Mouse (Mus musculus): Measurements from ENCODE around the gene Mau2. TPM values are rescaled to one million over a fixed set of nuclear protein-coding genes. Genes with fewer than 3 reads are reported as not detected.

Mau2 gene
- polyA plus RNA-seq, 1 experiment from 2014 or later = 23.6 TPM

- Histone ChIP-seq H3K4me2 (replicated peaks; ENCODE audit: low read depth) (peak overlapping the region; percentile 73), H3K27ac (ENCODE audit: low read depth, low read length) (peak overlapping the region; percentile 97), H3K9ac (ENCODE audit: low read depth, low read length) (peak overlapping the region; percentile 96), H3K9me3 (ENCODE audit: control insufficient read depth) (no peaks in the 10 kb centered on the region), H3K4me1 (replicated peaks; ENCODE audit: control insufficient read depth, insufficient read depth, low read length) (peaks cover 15% of the 10 kb centered on the region; the same call in 1 of the 2 replicates), H3K4me3 (ENCODE audit: low read depth, low read length) (peak overlapping the region; percentile 83), H3K36me3 (ENCODE audit: control insufficient read depth, insufficient read depth) (no peaks in the 10 kb centered on the region; the same call in 1 of the 2 replicates), H3K27me3 (replicated peaks; ENCODE audit: control insufficient read depth, insufficient read depth, low read length) (no peaks in the 10 kb centered on the region)
- ATAC-seq = peak; percentile 55
- WGBS = 10% methylated on average over 7 of the region's 7 CpGs
- TF ChIP-seq CTCF (IDR thresholded peaks at IDR 0.05; ENCODE audit: low read depth) = no peak
Measured at GRCm38 (mm10) chr8:69973063-69973441, 69.5 kb downstream of the Mau2 start.

- Histone ChIP-seq H3K9ac (ENCODE audit: low read depth, low read length) (no peak overlapping the region), H3K9me3 (ENCODE audit: control insufficient read depth) (no peaks in the 10 kb centered on the region), H3K4me2 (replicated peaks; ENCODE audit: low read depth) (no peak overlapping the region), H3K36me3 (ENCODE audit: control insufficient read depth, insufficient read depth) (no peaks in the 10 kb centered on the region; the same call in 1 of the 2 replicates), H3K27me3 (replicated peaks; ENCODE audit: control insufficient read depth, insufficient read depth, low read length) (no peaks in the 10 kb centered on the region), H3K4me3 (ENCODE audit: low read depth, low read length) (no peak overlapping the region), H3K4me1 (replicated peaks; ENCODE audit: control insufficient read depth, insufficient read depth, low read length) (peaks cover 15% of the 10 kb centered on the region; the same call in 1 of the 2 replicates), H3K27ac (ENCODE audit: low read depth, low read length) (0 out of 2 replicates have a peak overlapping the region, but pooled peaks have one; percentile 31)
- WGBS = 45% methylated on average over 2 of the region's 2 CpGs
- no peak for TF ChIP-seq CTCF (IDR thresholded peaks at IDR 0.05; ENCODE audit: low read depth)
- no peak for ATAC-seq
Measured at GRCm38 (mm10) chr8:69970880-69971279, 71.7 kb downstream of the Mau2 start.

- H3K4me2 ChIP-seq (replicated peaks; ENCODE audit: low read depth) = no peak overlapping the region
- H3K9me3 ChIP-seq (ENCODE audit: control insufficient read depth) = no peaks in the 10 kb centered on the region
- peaks cover 15% of the 10 kb centered on the region; the same call in 1 of the 2 replicates for H3K4me1 ChIP-seq (replicated peaks; ENCODE audit: control insufficient read depth, insufficient read depth, low read length)
- whole genome bisulfite sequencing = 58% methylated on average over 4 of the region's 4 CpGs
- ATAC-seq = no peak
- H3K27me3 ChIP-seq (replicated peaks; ENCODE audit: control insufficient read depth, insufficient read depth, low read length) = no peaks in the 10 kb centered on the region
- peaks cover 6% of the 10 kb centered on the region; the same call in 1 of the 2 replicates for H3K36me3 ChIP-seq (ENCODE audit: control insufficient read depth, insufficient read depth)
- no peak overlapping the region for H3K9ac ChIP-seq (ENCODE audit: low read depth, low read length)
- no peak overlapping the region for H3K4me3 ChIP-seq (ENCODE audit: low read depth, low read length)
- TF ChIP-seq CTCF (IDR thresholded peaks at IDR 0.05; ENCODE audit: low read depth) = no peak
- no peak overlapping the region for H3K27ac ChIP-seq (ENCODE audit: low read depth, low read length)
Measured at GRCm38 (mm10) chr8:69967291-69967933, 75.1 kb downstream of the Mau2 start.

Other genes starting within 250 kb of the Mau2 start
- gene Gmip, start 234.1 kb downstream of the Mau2 start, polyA plus RNA-seq (2015; fragmentation: Nextera tagmentation; extraction: Ambion mirVana) = 7.5 and 7.8 TPM in 2 replicates
- gene Lpar2, start 220.3 kb downstream of the Mau2 start, polyA plus RNA-seq (2015; fragmentation: Nextera tagmentation; extraction: Ambion mirVana) = 0.18 and 0.24 TPM in 2 replicates
- 2.7 and 4.7 TPM in 2 replicates for gene Pbx4, start 210.2 kb downstream of the Mau2 start, polyA plus RNA-seq (2015; fragmentation: Nextera tagmentation; extraction: Ambion mirVana)
- 0.22 and 0.25 TPM in 2 replicates for gene Cilp2, start 155.0 kb downstream of the Mau2 start, polyA plus RNA-seq (2015; fragmentation: Nextera tagmentation; extraction: Ambion mirVana)
- gene Tssk6, start 140.6 kb downstream of the Mau2 start, polyA plus RNA-seq (2015; fragmentation: Nextera tagmentation; extraction: Ambion mirVana) = 1.2 and 2.3 TPM in 2 replicates
- 310 and 317 TPM in 2 replicates for gene Ndufa13, start 140.2 kb downstream of the Mau2 start, polyA plus RNA-seq (2015; fragmentation: Nextera tagmentation; extraction: Ambion mirVana)
- 2.1 and 2.2 TPM in 2 replicates for gene Yjefn3, start 140.0 kb downstream of the Mau2 start, polyA plus RNA-seq (2015; fragmentation: Nextera tagmentation; extraction: Ambion mirVana)
- 42.6 and 43.3 TPM in 2 replicates for gene Gatad2a, start 46.4 kb downstream of the Mau2 start, polyA plus RNA-seq (2015; fragmentation: Nextera tagmentation; extraction: Ambion mirVana)
- 17.7 and 18.4 TPM in 2 replicates for gene Sugp1, start 79 bp upstream of the Mau2 start, polyA plus RNA-seq (2015; fragmentation: Nextera tagmentation; extraction: Ambion mirVana)
- gene Tm6sf2, start 30.2 kb upstream of the Mau2 start, polyA plus RNA-seq (2015; fragmentation: Nextera tagmentation; extraction: Ambion mirVana) = 305 and 315 TPM in 2 replicates
- gene Hapln4, start 40.7 kb upstream of the Mau2 start, polyA plus RNA-seq (2015; fragmentation: Nextera tagmentation; extraction: Ambion mirVana) = not detected in 2 replicates
- 0.31 and 0.39 TPM in 2 replicates for gene Ncan, start 78.1 kb upstream of the Mau2 start, polyA plus RNA-seq (2015; fragmentation: Nextera tagmentation; extraction: Ambion mirVana)
- 44.0 and 44.1 TPM in 2 replicates for gene Nr2c2ap, start 88.6 kb upstream of the Mau2 start, polyA plus RNA-seq (2015; fragmentation: Nextera tagmentation; extraction: Ambion mirVana)
- 11.1 and 11.2 TPM in 2 replicates for gene Rfxank, start 96.4 kb upstream of the Mau2 start, polyA plus RNA-seq (2015; fragmentation: Nextera tagmentation; extraction: Ambion mirVana)
- 29.2 and 32.5 TPM in 2 replicates for gene Borcs8, start 96.8 kb upstream of the Mau2 start, polyA plus RNA-seq (2015; fragmentation: Nextera tagmentation; extraction: Ambion mirVana)
- gene Mef2b, start 97.0 kb upstream of the Mau2 start, polyA plus RNA-seq (2015; fragmentation: Nextera tagmentation; extraction: Ambion mirVana) = 0.12 TPM in 1 of 2 replicates, not detected in the other
- 40.0 and 42.0 TPM in 2 replicates for gene Tmem161a, start 129.6 kb upstream of the Mau2 start, polyA plus RNA-seq (2015; fragmentation: Nextera tagmentation; extraction: Ambion mirVana)
- 12.0 and 12.2 TPM in 2 replicates for gene Slc25a42, start 169.6 kb upstream of the Mau2 start, polyA plus RNA-seq (2015; fragmentation: Nextera tagmentation; extraction: Ambion mirVana)
- 8.0 and 11.5 TPM in 2 replicates for gene Sugp2, start 191.5 kb upstream of the Mau2 start, polyA plus RNA-seq (2015; fragmentation: Nextera tagmentation; extraction: Ambion mirVana)
- 10.0 and 11.2 TPM in 2 replicates for gene Armc6, start 191.7 kb upstream of the Mau2 start, polyA plus RNA-seq (2015; fragmentation: Nextera tagmentation; extraction: Ambion mirVana)
- 18.5 and 18.7 TPM in 2 replicates for gene Homer3, start 240.1 kb upstream of the Mau2 start, polyA plus RNA-seq (2015; fragmentation: Nextera tagmentation; extraction: Ambion mirVana)